Mouse (Mus musculus): Measurements from ENCODE around the gene Uchl5. TPM values are rescaled to one million over a fixed set of nuclear protein-coding genes. Genes with fewer than 3 reads are reported as not detected.

Gene Uchl5
- total RNA-seq, 4 experiments from 2014 or later, result 15.6 to 21.7 (median 18.2) TPM

DNA sequence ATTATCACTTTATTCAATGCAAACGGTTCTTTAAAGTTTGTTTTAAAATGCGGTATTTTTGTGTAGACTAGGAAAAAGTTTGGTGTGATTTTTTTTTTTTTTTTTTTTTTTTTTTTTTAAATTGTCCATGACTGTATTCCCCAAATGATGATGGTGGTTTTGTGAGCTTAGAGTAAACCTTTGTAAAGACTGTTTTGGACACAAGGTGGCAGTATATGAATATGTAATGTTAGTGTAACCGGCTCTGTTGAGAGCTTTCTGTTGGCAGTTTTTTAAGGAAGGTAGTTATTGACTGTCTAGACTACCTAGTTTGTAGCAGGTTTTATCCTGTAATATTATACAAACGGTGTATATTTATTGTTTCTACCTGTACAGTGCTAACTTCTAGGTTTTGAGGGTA is 26.5 kb downstream of the Uchl5 start:
- DNase-seq (ENCODE audit: low spot score), result peak; percentile 82

DNA sequence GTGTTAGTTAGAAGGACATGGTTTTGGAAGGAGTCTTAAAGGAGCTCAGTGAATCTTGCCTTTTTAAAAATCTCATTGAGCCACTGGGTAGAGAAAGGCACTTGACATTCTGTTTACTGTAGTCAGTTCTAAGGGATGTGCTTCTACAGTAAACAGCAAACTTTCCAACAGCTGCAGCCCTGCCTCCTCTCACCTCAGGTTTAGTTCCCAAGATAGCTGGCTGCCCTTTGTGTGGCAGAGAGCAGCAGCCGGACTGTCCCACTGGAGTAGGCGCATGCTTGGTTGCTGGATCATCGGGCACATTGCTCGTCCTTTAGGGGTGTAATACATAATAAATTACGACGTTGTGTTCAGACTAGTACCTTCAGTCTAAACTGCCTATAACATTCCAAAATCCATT is 32.0 kb downstream of the Uchl5 start:
- DNase-seq (ENCODE audit: low spot score), result peak; percentile 8

DNA sequence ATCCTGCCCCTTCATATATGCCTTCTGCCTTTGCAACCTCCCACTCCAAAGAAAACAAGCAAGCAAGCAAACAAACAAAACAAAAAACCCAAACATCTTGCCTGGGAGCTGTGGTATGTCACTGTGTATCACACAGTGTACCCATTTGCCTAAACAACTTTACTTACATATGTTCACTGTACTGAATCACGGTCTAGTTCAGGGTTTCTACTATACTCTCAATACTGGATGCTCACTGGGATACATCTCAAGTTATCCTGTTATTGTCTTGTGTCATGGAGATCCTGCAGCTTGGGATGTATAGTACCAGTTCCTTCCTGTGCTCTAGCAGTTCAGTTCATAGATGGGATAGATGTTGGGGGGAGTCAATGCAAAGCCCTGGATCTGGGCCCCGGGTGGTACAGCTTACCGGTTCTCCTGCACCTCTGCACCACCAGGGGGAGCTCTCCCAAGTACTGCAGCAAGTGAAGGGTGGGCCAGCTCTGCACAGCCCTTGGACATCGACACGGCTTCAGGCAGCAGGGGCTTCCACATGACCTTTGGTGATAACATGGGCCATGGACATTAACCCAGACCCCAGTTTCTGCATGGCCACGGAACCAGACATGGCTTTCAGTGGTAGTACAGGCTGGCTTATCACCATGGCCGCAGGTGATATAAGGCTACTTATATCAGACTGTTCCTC is 36.7 kb downstream of the Uchl5 start:
- DNase-seq (ENCODE audit: low spot score), result peak; percentile 73

DNA sequence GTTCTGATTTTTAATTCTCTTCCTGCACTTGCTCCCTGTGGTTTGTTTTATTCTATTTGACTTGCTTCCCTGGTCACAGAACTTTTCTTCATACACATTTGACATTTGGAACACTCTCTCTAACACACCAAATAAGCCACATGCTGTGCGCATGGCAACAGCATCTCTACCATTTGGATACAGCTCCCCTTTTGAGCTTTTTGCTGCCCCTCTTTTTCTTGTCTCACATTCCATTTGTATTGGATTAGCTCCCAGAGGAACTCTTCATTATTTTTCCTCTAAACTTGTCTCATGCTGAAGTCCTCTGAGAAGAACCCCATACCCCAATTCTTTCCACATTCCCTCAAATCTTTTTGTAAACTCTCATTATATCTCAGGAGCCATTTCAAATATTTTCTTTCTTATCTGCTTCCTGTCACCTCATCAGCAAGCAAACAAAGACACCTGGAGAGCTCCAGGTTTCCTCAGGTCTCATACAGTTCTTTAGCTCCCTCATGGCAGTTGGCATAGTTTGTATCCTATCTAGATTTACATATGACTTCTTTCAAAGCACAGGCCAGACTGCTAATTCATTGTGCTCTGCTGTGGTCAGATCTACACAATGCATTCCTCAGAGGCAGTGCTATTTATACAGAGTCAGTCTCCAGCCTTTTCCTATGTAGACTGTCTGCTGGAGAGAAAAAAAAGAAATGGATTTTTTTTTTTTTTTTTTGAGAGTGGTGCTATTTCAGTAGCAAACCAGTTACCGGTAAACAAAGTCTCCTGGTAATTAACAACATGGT is 43.2 kb downstream of the Uchl5 start:
- DNase-seq (ENCODE audit: low spot score), result no peak

DNA sequence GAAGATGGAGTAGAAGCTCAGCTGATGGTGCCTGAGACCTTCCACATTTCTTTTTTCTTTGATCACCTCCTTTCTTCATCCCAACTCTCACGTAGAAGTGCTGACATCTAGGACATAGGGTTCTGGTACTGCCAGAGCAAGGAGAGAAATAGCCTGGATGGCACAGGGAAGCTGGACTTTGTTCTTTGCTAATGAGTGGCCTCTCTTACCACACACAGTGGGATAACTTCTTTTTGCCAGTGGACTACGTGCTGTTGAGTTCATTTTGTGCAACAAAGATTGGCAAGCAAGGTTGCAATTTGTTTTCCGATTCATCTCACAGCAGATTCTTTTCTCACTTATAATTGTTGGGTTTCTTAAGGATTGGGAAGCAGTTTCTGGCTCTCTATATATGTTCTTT is 45.6 kb downstream of the Uchl5 start:
- DNase-seq (ENCODE audit: low spot score), result no peak

DNA sequence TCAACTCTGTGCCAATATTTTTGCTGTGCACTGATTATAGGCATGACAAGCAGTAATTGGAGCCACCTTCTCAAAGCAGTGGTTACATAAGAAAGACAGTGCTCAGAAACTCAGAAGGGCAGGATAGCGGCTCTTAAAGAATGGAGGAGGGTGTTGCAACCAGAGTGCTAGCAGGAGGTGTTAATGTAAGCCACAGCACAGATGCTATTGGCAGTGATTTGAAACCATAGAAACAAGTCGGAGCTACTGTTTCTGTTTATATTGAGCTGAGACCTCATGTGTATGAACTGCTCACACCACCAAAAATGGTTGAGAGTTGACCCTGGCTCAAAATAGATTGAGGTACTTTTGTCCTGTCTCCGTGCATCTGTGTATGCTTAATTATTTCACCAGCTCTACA is 53.6 kb downstream of the Uchl5 start:
- DNase-seq (ENCODE audit: low spot score), result no peak

DNA sequence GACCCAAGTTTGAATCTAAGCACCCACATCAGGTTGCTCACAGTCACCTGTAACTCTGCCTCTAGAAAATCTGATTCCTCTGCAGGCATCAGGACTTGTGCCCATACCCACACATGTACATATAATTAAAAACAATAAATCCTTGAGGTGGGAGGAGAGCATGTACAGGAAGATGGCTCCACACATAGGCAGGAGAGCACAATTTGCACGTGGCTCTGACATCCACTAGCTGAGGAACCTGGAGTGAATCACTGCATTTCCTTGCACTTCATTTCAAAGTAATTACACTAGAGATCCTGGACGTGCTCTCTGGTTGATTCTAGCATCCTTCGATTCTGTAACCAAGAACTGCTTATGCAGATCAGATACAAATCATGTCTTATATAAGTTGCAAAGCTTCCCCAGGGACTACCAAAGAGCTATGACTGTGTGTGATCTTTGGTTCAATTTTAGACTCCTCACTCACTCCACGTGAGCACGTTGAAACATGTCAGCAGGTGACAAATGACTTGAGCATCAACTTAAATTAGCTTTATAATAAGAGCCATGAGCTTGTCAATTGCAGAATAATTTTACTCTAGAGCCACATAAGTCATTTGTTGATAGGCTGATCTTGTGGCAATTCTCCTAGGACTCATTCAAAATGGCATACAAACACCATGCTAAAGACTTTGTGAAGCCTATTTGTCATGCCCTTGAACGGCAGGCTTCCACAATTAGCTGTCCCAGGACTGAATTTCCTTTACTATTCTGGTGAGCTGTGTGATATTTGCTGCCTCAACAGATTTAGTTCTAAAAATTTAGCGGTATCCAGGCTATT is 59.5 kb downstream of the Uchl5 start:
- no peak for DNase-seq (ENCODE audit: low spot score)

DNA sequence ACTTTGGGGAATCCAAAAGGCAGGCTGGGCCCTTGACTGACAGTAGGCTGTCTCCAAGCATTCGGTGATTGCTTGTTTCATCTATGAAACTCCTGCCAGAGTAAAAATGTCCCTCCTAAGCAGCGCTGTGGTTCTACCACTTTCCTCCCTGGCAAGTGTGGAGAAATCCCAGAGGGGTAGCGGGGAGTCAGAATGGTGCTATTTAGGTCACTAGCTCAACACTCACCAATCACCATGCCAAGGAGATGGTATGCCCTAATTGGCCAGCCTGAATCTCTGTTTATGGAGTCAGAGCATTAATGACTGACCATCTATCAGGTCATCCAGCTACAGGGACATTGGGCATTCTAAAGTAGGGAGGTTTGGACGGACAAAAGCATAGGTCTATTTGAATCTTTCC is 60.6 kb downstream of the Uchl5 start:
- no peak for DNase-seq (ENCODE audit: low spot score)

DNA sequence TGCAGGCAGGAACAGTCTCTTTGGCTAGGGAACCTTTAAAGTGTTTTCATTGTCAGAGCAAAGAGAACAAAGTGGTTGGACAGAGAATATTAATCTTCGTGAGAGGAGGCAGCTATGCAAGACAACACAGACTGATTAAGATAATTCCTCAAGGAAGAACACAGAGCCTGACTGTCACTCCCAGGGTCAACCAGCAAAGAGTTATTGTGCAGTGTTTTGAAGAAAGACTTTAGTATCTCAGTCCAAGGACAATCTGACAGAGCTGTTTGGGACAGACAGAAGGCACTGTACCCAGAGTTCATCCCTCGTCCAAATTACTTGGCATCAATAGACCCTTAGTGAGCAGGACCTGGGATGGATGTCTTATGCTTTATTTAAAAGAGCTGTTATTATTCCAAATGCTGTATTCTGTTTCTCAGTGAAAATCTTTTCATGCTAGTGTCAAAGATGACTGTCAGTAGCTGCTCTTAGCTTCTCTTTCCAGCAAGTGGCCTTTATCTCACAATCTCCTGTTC is 61.9 kb downstream of the Uchl5 start:
- no peak for DNase-seq (ENCODE audit: low spot score)

DNA sequence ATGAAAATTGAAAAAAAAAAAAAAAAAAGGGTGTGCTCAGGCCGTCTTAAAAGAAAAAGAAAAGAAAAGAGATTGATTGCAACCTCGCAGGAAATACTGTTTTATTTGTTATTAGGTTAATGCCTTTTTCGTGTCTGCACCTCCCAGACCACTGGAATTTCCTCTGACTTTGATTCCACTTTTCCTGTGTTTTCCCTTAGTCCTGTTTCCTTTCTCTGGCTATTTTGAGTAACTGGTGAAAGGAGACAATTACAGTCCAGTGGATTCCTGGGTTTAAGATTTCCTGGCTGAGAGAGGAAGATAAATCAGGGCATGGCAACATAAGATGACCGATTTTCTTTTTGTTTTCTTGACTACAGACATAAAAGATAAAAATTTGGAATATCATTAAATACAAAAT is 75.3 kb downstream of the Uchl5 start:
- peak; percentile 40 for DNase-seq (ENCODE audit: low spot score)

DNA sequence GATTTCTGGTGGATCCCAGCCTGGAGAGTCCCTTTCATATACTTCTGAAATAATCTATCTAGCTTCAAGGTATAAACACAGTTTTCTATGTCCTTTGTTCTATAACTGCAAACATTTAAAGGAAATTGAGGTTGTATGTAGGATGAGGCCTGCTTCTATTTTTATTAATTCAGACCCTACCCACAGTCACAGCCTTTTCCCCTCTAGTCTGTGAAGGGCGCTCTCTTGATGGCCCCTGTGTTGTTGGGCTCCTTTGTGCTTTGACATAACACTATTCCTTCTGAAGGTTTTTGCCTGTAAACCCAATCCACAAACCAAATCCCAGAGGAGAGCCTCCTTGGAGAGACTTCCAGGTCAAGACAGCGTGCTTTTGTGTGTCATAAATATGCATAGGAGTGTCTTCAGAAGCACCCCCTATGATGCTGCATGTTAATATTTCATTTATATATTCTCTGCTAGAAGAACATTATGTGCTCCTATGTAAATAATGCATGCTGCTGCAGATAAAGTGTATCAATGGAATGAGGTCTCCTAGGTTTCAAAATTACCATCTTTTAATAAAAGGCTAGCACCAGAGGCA is 75.8 kb downstream of the Uchl5 start:
- DNase-seq (ENCODE audit: low spot score), result no peak

DNA sequence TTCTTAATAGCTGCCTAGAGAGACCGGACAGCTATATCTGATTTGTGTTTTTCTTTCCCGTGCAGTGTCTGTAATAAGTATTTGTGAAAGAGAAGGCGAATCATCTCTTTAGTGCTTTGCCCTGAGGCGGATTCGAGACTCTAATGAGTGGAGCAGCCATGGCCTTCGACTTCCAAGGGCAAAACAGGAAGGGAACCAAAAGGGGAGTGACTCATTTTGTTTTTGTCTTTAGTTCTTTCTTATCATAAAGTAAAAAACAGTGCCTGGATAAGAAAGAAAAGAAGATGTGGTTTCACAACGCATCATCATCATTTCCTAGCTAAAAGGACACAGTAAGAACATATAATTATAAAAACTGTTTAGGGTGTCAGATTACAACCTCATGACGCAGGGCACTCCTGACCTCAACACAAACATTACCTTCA is 76.6 kb downstream of the Uchl5 start:
- DNase-seq (ENCODE audit: low spot score), result peak; percentile 19

DNA sequence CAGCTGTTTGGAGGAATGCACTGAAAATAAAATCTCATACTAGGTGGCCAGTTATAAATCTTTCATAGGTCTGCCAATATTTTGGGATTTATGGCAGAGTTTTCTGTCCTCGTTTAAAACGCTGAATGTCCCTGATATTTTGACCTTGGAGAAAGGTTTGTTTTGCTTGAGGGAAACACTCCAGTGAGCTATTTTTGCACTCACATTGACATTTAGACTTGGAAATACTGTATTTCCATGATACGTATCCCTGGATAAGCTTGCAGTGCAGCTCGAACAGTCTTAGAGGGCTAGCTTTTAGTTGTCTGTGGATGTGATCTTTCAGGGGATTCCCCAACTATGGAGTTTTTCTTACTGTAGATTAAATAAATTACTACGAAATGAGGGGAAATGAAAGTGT is 78.6 kb downstream of the Uchl5 start:
- DNase-seq (ENCODE audit: low spot score), result no peak

Other genes with a start within 250 kb of the Uchl5 start
- 1 to 10 TPM; 2.3 to 5.8 (median 3.8) TPM for gene B3galt2, start 136.6 kb upstream of the Uchl5 start, total RNA-seq (2022)
- gene Cdc73, start 74.4 kb upstream of the Uchl5 start, total RNA-seq (2022), result 10 to 100 TPM; 55.9 to 58.2 (median 58.0) TPM
- 10 to 100 TPM; 69.9 to 83.4 (median 76.8) TPM for gene Glrx2, start 60.9 kb upstream of the Uchl5 start, total RNA-seq (2022)
- gene Trove2, start 204 bp upstream of the Uchl5 start, total RNA-seq (2022), result 1 to 10 TPM; 9.0 to 9.5 (median 9.2) TPM
- 10 to 100 TPM; 25.2 to 45.9 (median 28.4) TPM for gene Rgs2, start 226.9 kb downstream of the Uchl5 start, total RNA-seq (2022)

Measured in heart, adult 8-10 months (tissue).